Mouse (Mus musculus) thymus, adult 2 months (tissue): Measurements from ENCODE around the gene Zfp710.

ENCODE experiments used
- CTCF ChIP-seq: fragments of 200-500 bp; IDR thresholded peaks from 2 replicates; pipeline ENCODE4 v1.5.1; 2012; ENCODE audit warnings: mild to moderate bottlenecking, control low read depth, low read length, moderate library complexity, borderline replicate concordance; ENCODE audit not compliant: control insufficient read depth, poor library complexity, insufficient read depth; ENCODE audit errors: extremely low read depth
- POLR2A ChIP-seq: fragments of 200-500 bp; IDR thresholded peaks from 2 replicates; pipeline ENCODE4 v1.6.1; 2012; ENCODE audit warnings: mild to moderate bottlenecking, low read length, control low read depth, moderate library complexity; ENCODE audit not compliant: control insufficient read depth, poor library complexity, insufficient read depth; ENCODE audit errors: extremely low read depth

GRCm38 (mm10) chr7:80018506-80019452 lies 5.8 kb upstream of the Zfp710 start:
- no peak for TF ChIP-seq CTCF
- TF ChIP-seq POLR2A: no peak
